Mouse (Mus musculus): ENCODE measurements around the gene Gm6657.
A peak's percentile ranks its signal among the peaks of the same experiment; 100 is the strongest.

Gm6657 gene

DNA sequence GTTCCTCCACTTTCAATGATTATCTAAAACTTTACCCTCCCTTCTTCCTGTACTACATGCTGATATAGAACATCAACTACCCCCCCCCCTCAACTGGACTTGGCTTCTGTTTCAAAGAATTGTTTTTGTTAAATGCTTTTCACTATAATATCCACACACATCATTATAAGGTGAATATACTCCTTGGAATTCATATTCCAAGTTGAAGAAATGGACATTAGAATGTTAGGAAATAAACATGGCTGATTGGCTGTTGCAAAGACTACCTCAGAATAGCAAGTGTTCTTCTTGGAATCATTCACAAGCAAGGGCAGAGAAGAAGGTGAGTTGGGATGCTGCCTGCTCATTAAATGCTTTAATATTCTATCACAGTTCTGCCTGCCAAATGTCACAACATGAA lies at the start of gene Gm6657:
TSS of gene Gm6657 (plus strand) at position 301 of the 400 bp plus-strand sequence.
- no peak for DNase-seq (ENCODE audit: low read depth, low spot score)

DNA sequence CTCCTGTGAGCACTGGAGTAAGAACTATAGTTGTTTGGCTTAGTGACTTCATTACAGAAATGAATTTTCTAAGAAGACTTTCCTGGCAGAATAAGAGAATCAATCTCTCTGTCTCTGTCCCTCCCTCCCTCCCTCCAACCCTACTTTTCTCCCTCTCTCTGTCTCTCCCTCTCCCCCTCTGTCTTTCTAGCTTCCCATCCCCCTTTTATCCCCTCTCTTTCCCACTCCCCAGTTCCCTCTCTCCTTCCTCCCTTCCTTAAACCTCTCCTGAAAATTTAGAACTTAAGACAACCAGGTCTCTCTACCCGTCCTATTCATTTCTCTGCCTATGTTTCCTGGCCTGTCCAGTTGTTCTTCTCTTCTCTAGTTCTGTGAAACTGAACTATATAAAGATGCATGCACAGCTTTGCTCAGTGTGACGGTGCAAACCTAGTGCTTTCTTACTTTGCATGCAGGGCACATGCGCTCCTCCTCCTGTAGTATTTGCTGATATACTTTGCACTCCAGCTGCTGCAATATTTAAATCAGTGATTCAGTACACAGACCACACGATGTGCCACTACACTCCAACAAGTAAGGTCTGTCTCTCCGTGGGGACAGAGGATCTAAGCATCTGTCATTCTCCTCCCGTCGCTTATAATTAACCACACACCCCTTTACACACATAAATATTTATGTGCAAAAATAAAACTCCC lies 40.6 kb upstream of the Gm6657 start:
- no peak for DNase-seq (ENCODE audit: low read depth, low spot score)

DNA sequence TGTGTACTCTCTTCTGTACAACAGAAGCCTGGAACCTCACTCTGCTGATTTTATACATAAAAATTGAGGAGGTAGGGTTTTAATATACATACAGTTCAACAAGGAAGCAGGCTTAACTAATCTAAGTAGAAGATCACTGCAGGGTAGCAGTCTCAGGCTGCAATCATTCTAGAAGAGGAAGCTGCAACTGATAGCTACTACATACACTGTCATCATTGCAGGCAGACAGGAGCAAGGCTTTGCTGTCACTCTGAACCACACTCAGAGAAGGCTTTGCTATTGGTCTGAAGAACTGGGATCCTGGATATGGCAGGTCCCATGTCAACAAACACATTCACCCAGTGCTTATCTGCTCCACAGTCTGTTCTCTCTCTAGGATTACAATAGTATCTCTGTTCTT lies 23.9 kb upstream of the Gm6657 start:
- DNase-seq (ENCODE audit: low read depth, low spot score) = no peak

DNA sequence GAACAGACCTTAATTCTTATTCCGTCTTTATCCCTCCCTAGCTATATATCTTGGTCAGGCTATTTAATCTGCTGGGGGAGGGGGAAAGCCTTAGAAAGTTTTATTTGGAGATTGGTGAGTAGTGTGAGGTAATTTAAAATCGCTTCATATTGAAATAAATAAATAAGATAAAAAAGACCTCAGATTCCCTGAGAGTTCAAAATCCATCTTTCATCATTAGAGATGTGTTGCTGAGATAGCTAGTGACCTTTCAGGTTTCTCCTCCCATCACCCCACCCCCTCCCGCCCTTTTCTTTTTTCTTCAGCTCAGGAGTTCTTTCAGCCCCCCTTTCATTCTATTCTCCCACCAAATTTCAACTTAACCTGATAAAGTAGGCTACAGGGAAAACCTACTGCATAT lies 20.1 kb upstream of the Gm6657 start:
- no peak for DNase-seq (ENCODE audit: low read depth, low spot score)

DNA sequence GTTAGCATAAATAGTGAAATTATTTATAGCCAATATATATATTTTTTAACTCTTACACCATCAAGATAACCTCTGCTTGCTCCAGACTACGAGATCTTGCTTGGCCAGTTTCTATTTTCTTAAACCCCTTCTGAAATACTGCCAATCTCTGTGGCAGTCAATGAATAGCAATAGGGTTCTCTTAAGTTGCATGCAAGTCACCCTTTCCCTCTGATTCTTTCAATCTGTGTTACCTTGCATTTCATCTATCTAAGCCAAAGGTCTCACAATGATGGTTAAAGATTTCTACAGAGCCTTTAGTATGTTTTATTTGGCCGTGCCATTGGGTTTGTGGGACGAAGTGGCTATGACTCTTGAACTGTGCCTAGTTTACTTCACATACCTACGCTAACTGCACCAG lies 19.4 kb upstream of the Gm6657 start:
- no peak for DNase-seq (ENCODE audit: low read depth, low spot score)

DNA sequence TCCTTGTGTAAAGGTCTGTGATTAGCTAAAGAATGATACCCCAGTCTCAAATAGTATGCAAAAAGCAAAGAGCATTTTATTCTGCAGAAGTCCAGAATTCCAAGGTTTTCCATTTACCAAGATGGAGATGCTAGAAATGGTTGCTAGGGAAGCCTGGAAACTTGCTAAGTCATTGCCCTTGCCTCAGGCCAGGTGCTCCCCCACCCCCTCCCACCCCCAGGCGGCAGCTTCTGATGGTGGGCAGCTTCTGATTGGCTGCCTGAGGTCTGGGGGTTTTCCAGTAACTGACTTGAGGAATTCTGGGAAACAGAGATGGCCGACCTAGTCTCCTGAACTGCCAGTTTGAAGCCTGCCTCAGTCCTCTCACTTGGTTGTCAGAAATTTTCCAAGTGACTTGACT lies 12.6 kb upstream of the Gm6657 start:
- peak; percentile 34 for DNase-seq (ENCODE audit: low read depth, low spot score)

DNA sequence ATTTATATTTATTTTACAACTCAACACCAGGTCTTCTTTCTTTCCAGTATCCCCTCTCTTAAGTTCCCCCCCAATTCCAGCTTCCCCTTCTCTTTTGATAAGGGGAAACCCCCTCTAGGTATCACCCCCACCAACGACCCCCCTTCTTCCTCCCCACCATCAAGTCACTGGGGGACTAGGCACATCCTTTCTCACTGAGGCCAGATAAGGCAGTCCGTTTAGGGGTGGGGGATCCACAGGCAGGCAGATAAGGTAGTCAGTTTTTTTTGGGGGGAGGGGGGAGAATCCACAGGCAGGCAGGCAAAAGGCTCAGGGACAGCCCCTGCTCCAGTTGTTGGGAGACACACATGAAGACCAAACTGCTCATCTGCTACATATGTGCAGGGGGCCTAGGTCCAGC lies 1.3 kb downstream of the Gm6657 start:
- DNase-seq (ENCODE audit: low read depth, low spot score) = no peak

DNA sequence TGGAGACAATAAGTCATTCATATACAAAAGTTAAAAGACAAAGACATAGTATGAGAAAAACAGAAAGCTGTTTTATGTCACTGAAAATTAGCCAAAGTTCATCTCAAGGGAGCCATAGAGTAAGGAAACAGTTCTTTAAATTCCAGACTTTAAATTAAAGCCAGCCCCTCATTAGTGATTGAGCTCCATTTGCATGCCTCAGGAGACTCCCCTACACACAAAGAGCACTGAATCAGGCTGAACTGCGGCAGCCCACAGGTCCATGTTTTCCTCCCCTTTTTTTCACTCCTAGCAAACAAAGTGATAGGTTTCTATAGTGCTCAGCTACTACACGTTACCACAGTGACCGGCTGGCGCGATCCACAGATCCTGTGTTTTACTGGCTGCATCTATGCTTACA lies 9.6 kb downstream of the Gm6657 start:
- DNase-seq (ENCODE audit: low read depth, low spot score) = no peak

DNA sequence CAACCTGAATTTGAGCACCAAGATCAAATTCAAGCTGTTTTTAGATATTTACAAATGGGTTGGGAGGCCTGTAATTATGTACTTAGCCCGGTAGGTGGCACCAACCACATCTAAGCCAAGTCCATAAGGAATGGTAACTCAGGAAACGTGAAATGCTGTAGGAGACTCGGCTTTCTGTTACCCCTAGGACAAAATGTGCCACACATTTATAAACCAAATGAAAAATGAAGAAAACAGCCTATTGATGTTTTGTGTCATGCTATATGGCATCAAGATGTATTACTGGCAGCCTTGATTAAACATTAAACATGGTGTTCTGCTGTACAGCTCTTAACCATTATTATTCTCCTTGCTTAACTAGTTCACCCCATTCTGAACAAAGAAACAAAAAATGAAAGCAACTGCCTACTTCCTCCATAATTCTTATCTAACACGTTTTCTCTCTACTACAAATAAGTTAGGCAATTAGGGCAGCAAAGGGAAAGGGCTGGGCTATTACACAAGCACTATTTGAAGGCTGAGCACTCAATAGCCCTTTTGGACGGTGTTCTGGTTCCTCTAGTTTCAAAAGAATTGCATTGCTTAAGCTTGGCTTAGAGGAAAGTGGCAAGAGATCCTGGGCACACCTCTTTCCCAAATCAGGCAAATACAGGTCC lies 12.0 kb downstream of the Gm6657 start:
- no peak for DNase-seq (ENCODE audit: low read depth, low spot score)

DNA sequence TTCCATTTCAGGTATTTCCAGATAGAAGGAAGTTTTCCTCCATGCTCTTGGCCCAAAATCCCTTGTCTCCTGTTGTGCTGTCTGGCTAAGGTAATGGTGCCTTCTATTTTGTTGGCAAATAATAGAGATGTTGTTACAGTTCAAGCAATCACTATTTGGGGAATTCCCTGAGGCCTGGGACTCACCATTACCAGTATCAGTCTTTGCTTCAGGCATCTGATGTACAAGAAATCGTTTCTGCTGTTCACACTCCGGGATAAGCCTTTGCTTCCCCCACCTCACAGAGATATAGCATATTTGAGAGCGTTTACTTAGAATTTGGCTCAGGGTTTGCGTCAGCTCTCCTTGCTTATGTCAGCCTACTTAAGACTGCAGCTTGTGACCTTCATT lies 12.5 kb downstream of the Gm6657 start:
- DNase-seq (ENCODE audit: low read depth, low spot score) = no peak

DNA sequence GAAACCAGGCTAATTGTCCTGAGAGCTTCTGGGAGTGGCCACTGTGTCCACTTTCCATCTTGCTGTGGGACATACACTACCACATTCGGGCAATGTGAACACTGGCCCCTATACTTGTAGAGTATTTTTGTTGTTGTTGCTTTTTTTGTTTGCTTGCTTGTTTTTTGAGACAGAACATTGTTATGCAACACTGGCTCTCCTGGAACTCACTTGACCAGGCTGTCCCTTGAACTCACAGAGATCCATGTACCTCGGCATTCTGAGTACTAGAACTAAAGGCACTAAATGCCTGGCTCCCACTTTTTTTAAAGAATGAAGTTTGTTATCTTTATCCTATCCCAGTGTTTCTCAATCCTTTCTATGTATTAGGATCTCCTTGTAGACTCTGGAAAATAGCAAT lies 15.8 kb downstream of the Gm6657 start:
- no peak for DNase-seq (ENCODE audit: low read depth, low spot score)

DNA sequence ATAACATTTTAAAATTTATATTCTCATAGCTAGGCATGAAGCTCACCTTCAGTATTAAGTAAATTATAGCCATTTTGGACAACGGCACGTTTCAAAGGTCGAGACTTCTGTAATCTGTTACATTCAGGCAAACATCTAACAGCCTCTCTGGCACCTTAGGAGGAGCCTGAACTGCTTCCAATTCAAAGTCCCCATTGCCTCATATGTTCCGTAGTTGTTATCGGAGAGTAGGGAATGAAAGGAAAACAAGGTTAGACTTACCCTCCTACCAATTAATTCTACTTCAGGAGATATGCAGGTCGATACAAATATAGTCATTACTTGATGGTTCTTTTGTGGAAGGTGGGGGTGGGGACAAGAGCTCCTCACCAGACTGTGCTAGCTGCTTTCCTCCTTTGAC lies 21.4 kb downstream of the Gm6657 start:
- no peak for DNase-seq (ENCODE audit: low read depth, low spot score)

DNA sequence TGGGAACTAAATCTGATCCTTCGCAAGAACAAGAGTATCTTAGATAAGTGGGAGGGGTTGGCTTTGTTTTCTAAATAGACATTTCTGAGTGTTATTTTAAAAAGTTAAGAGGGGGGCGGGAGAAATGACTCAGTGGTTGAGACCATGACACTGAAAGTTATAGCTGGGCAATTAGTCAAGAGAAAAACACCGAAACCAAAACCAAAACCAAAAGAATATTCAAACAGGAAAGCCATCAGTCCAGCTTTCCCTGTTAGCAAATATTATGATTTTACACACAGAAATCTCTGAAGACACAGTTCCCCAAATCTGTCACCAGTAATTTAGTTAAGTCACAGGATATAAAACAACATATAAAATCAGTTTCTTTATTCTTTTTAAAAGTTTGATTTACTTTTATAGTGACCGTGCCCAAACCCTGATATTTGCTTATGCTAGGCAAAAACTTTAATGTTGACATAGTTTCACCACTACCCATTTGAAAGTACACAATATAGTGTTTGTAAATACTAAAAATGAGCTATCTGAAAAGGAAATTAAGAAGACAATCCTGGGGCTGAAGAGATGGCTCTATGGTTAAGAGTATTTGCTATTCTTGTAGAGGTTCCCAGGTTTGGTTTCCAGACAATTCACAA lies 25.3 kb downstream of the Gm6657 start:
- no peak for DNase-seq (ENCODE audit: low read depth, low spot score)

DNA sequence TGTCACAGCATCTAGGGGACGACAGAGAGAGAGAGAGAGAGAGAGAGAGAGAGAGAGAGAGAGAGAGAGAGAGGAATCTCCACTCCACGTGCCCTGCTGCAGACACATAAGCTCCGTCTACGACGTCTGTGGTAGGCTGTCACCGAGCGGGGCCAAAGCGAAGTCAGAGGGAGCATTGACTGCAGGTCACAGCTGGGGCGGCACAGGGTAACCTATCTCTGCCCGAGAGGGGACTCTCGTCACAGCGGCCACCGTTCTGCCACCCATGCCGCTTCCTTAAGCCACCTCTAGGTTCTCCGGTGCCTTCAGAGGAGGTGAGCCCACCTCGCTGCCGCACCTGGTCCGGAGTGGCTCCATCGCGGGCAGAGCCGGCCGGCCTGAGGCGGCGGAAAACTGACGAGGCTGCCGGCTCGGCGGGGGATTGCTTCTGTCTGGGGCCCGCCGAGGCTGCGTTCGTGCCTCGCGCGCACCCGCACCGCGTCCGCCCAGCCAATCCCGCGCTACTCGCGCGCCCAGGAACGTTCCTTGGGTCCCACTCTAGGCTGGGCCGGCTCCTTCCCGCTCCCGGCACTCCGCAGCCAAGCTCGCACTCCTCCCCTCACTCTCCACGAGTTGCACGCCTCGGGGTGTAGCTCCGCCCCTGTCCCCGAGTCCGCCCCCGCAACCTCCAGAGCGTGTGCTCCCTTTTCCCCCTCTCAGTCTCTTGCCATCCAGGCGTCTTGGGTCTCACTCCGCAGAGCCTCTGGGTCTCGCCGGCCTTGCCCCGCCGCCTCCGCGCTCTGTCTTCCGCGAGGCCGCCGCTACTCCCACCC lies 31.9 kb downstream of the Gm6657 start, which contains the start of gene Gphn:
TSS of gene Gphn (plus strand) at position 673 of the 812 bp plus-strand sequence.
- DNase-seq (ENCODE audit: low read depth, low spot score) = peak; percentile 84

DNA sequence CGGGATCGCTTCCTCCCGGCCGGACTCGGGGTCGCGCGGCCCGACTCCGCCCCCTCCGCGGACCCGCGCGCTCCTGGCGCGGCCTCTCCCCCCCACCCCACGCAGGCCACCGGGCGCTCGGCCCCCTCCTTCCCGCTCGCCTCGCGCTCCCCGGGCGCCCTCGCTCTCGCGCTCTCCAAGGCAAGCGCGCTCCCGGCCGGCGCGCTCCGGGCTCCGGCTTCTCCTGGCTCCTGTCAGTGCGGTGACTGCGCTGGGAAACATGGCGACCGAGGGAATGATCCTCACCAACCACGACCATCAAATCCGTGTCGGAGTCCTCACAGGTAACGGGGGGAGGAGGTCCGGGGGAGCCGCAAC lies 32.5 kb downstream of the Gm6657 start:
- peak; percentile 61 for DNase-seq (ENCODE audit: low read depth, low spot score)

DNA sequence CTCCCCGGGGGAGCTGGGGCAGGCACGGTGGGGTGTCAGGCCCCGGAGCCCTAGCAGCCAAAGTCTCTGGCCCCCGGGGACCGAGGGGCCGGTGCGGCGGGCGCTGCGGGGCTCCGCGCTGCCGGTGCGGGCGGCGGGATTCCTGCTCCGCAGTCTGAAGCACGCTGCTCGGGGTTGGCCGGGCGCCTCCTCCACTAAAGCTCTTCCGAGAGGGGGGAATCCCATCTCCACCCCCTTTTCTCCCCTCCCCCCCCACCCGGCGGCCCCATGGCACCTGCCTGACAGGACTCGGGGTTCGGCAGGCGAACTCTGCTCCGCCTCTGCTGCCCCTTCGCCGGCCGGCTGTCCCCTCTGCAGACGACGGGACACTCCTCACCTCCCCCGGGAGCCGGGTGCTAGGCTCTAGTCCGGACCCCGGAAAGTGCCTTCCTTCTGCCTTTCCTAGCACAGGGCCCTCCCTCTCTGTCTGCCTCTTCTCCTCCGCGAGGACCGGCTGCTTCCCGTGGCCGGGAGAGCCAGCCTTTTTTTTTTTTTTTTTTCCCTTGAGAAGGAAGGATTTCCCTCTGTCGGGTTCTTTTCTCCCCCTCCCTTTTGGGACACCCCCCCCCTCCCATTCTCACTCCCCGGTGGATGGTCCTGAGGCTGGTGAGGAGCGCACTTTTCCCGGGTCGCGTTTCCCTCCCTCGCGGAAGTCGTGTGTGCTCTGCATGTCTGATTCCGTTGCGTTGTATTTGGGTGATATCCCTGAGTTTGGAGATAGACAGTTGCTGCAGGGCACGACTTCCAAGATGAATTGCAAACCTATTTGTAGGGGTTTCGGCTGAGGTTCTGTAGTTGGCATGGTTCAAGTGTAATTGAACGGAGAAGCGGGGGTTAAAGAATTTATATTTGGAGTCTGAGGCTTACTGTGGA lies 33.2 kb downstream of the Gm6657 start:
- peak; percentile 22 for DNase-seq (ENCODE audit: low read depth, low spot score)

DNA sequence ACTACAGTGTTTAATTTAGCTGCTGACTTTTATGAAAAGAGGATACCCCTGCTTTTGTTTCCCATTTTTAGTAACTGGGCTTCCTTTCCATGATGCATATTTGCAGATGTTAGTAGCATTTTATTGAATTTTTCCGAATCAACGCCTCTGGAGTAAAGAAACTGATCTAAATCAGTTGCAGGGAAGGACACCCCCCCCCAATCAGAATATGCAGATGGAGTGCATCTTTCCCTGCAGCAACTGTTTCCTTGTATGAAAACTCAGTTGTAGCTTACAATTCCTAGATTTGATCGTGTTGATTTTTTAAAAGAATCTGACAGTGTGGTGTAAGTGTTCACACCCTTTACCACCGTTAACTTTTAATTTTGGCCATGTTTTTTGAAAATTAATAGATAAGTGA lies 34.1 kb downstream of the Gm6657 start:
- no peak for DNase-seq (ENCODE audit: low read depth, low spot score)

DNA sequence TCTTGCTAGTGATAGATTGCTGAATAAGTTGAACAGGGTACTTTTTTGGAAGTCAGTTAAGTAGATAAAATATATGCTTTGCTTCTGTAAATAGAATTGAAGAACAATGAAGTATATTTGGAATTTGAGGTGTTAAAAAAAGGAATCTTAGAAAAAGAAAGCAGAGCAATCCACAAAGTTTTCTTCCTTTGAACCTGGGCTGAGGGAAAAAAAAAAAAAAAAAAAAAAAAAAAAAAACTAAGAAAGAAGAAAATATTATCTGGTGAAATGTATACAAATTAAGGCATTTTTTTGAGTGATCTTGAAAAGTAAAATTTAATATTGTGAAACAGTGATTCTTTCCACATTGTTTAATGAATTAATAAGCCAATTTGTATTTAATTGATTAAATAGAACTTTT lies 38.5 kb downstream of the Gm6657 start:
- DNase-seq (ENCODE audit: low read depth, low spot score) = no peak

DNA sequence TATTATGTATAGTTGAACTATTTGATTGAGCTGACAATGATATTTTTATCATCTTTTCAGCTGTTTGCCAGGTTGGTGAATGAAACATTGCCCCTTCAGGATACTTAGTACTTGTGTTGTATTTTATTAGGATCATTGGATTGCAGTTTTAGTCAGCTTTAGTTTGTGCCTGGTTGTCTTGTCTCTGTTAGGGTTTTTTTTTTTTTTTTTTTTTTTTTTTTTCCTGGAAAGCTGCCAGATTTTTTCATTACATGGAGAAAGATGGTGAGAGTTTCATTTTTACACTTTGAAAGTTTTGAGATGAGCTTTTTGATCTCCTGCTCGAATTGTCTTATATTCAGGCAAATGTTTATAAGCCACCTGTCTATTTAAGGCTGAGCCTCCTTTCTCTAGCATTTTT lies 54.3 kb downstream of the Gm6657 start:
- no peak for DNase-seq (ENCODE audit: low read depth, low spot score)

DNA sequence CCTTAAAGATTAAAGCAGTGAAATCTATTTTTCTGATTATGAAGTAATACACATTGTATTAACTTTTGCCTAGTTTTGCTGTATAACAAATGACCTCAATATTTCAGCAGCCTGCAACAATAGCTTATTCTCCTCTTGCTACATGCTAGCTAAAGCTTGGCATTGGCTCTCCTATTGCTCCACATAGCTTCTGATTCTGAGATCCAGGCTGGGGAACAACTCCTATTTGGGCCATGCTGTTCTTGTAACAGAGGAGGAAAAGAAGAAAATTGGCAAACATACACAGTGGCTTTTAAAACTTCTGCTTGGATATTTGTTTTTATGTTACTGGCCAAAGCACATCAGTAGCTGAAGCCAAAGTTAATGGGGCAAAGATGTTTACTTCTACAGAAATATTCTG lies 55.1 kb downstream of the Gm6657 start:
- no peak for DNase-seq (ENCODE audit: low read depth, low spot score)
